Mouse (Mus musculus): ENCODE measurements at regions not wholly inside any gene's neighbourhood (a gene's known extent, or its start where the extent isn't known, plus 50 kb on each side); places are given as distances from the start of the nearest gene placed in this dataset.

GRCm38 (mm10) chr8:31012068-31012467 is 2416.4 kb upstream of the 5930422O12Rik start:
- TF ChIP-seq MAFK (IDR thresholded peaks at IDR 0.05; ENCODE audit: insufficient read depth, low read depth, low read length): no peak
- no peak for TF ChIP-seq HCFC1 (IDR thresholded peaks at IDR 0.05; ENCODE audit: borderline replicate concordance, insufficient read depth, low read length)
- TF ChIP-seq CHD2 (IDR thresholded peaks at IDR 0.05; ENCODE audit: low read depth, low read length): no peak
- no peak for TF ChIP-seq ZNF384 (IDR thresholded peaks at IDR 0.05; ENCODE audit: low read depth, low read length)
- no peak for TF ChIP-seq ZC3H11A (IDR thresholded peaks at IDR 0.05; ENCODE audit: borderline replicate concordance, low read depth, low read length)
- in situ Hi-C loops (cut with MboI; ENCODE audit: low sequenced_read_pairs in 2 of 2, unreplicated experiment in 2 of 2): no loop called here
- no peaks in the 10 kb centered on the region for H3K9me3 ChIP-seq (ENCODE audit: control insufficient read depth, insufficient read depth, low read depth, low read length)
- no peak for DNase-seq (ENCODE audit: low read depth, low spot score)
- no peaks in the 10 kb centered on the region for H3K36me3 ChIP-seq (ENCODE audit: control insufficient read depth, insufficient read depth, low read length, poor library complexity, severe bottlenecking)
- H3K9ac ChIP-seq (ENCODE audit: insufficient read depth, low read depth, low read length, poor library complexity, severe bottlenecking): no peak overlapping the region
- H3K27ac ChIP-seq (ENCODE audit: insufficient read depth, low read depth, low read length, poor library complexity, severe bottlenecking): no peak overlapping the region
- H3K4me3 ChIP-seq (ENCODE audit: insufficient read depth in 1 of 2, low read depth in 1 of 2, low read length in 2 of 2, poor library complexity in 1 of 2, severe bottlenecking in 1 of 2): 0 out of 4 replicates have a peak overlapping the region, but pooled peaks of 1 of the 2 experiments have one; percentile 12
- peaks cover 0 to 6% of the 10 kb centered on the region in 2 experiments; a peak in 2 of 4 replicates for H3K4me1 ChIP-seq (ENCODE audit: control insufficient read depth in 2 of 2, insufficient read depth in 2 of 2, low read length in 2 of 2, poor library complexity in 1 of 2)

- H3K4me3 ChIP-seq (ENCODE audit: insufficient read depth in 1 of 2, low read depth in 1 of 2, low read length in 2 of 2, poor library complexity in 1 of 2, severe bottlenecking in 1 of 2): peak overlapping the region in 1 of 2 experiments; percentile 32; a peak in 2 of 4 replicates
- no peaks in the 10 kb centered on the region for H3K36me3 ChIP-seq (ENCODE audit: control insufficient read depth, insufficient read depth, low read length, poor library complexity, severe bottlenecking)
- in situ Hi-C loops (cut with MboI; ENCODE audit: low sequenced_read_pairs in 2 of 2, unreplicated experiment in 2 of 2): no loop called here
- H3K4me1 ChIP-seq (ENCODE audit: control insufficient read depth in 2 of 2, insufficient read depth in 2 of 2, low read length in 2 of 2, poor library complexity in 1 of 2): no peaks in the 10 kb centered on the region
- H3K9ac ChIP-seq (ENCODE audit: insufficient read depth, low read depth, low read length, poor library complexity, severe bottlenecking): no peak overlapping the region
- no peaks in the 10 kb centered on the region for H3K9me3 ChIP-seq (ENCODE audit: control insufficient read depth, insufficient read depth, low read depth, low read length)
- H3K27ac ChIP-seq (ENCODE audit: insufficient read depth, low read depth, low read length, poor library complexity, severe bottlenecking): no peak overlapping the region
- TF ChIP-seq HCFC1 (IDR thresholded peaks at IDR 0.05; ENCODE audit: borderline replicate concordance, insufficient read depth, low read length) (no peak), CHD2 (IDR thresholded peaks at IDR 0.05; ENCODE audit: low read depth, low read length) (no peak), ZNF384 (IDR thresholded peaks at IDR 0.05; ENCODE audit: low read depth, low read length) (no peak), ZC3H11A (IDR thresholded peaks at IDR 0.05; ENCODE audit: borderline replicate concordance, low read depth, low read length) (no peak), MAFK (IDR thresholded peaks at IDR 0.05; ENCODE audit: insufficient read depth, low read depth, low read length) (no peak)
- DNase-seq (ENCODE audit: low read depth, low spot score): peak; percentile 43
These were observed 2396.6 kb upstream of the 5930422O12Rik start for GRCm38 (mm10) chr8:31031721-31032591.

GRCm38 (mm10) chr8:31033281-31033680 is 2395.2 kb upstream of the 5930422O12Rik start:
- H3K9me3 ChIP-seq (ENCODE audit: control insufficient read depth, insufficient read depth, low read depth, low read length): no peaks in the 10 kb centered on the region
- peak; percentile 66 for DNase-seq (ENCODE audit: low read depth, low spot score)
- no peak overlapping the region for H3K4me3 ChIP-seq (ENCODE audit: insufficient read depth in 1 of 2, low read depth in 1 of 2, low read length in 2 of 2, poor library complexity in 1 of 2, severe bottlenecking in 1 of 2)
- no peak overlapping the region; the same call in 1 of the 2 replicates for H3K9ac ChIP-seq (ENCODE audit: insufficient read depth, low read depth, low read length, poor library complexity, severe bottlenecking)
- no peak overlapping the region for H3K27ac ChIP-seq (ENCODE audit: insufficient read depth, low read depth, low read length, poor library complexity, severe bottlenecking)
- TF ChIP-seq ZC3H11A (IDR thresholded peaks at IDR 0.05; ENCODE audit: borderline replicate concordance, low read depth, low read length): peak; percentile 46; the same call in 1 of the 2 replicates
- no peak for TF ChIP-seq HCFC1 (IDR thresholded peaks at IDR 0.05; ENCODE audit: borderline replicate concordance, insufficient read depth, low read length)
- in situ Hi-C loops (cut with MboI; ENCODE audit: low sequenced_read_pairs in 2 of 2, unreplicated experiment in 2 of 2): no loop called here
- peaks cover 0 to 5% of the 10 kb centered on the region in 2 experiments; a peak in 2 of 4 replicates for H3K4me1 ChIP-seq (ENCODE audit: control insufficient read depth in 2 of 2, insufficient read depth in 2 of 2, low read length in 2 of 2, poor library complexity in 1 of 2)
- H3K36me3 ChIP-seq (ENCODE audit: control insufficient read depth, insufficient read depth, low read length, poor library complexity, severe bottlenecking): no peaks in the 10 kb centered on the region

GRCm38 (mm10) chr8:31036892-31037291 is 2391.6 kb upstream of the 5930422O12Rik start:
- Histone ChIP-seq H3K4me1 (ENCODE audit: control insufficient read depth in 2 of 2, insufficient read depth in 2 of 2, low read length in 2 of 2, poor library complexity in 1 of 2) (peaks cover 0 to 10% of the 10 kb centered on the region in 2 experiments; a peak in 2 of 4 replicates), H3K9me3 (ENCODE audit: control insufficient read depth, insufficient read depth, low read depth, low read length) (no peaks in the 10 kb centered on the region), H3K9ac (ENCODE audit: insufficient read depth, low read depth, low read length, poor library complexity, severe bottlenecking) (no peak overlapping the region), H3K27ac (ENCODE audit: insufficient read depth, low read depth, low read length, poor library complexity, severe bottlenecking) (no peak overlapping the region), H3K36me3 (ENCODE audit: control insufficient read depth, insufficient read depth, low read length, poor library complexity, severe bottlenecking) (no peaks in the 10 kb centered on the region), H3K4me3 (ENCODE audit: insufficient read depth in 1 of 2, low read depth in 1 of 2, low read length in 2 of 2, poor library complexity in 1 of 2, severe bottlenecking in 1 of 2) (no peak overlapping the region)
- in situ Hi-C loops (cut with MboI; ENCODE audit: low sequenced_read_pairs in 2 of 2, unreplicated experiment in 2 of 2): no loop called here
- TF ChIP-seq CHD2 (IDR thresholded peaks at IDR 0.05; ENCODE audit: low read depth, low read length): no peak
- no peak for TF ChIP-seq HCFC1 (IDR thresholded peaks at IDR 0.05; ENCODE audit: borderline replicate concordance, insufficient read depth, low read length)
- TF ChIP-seq ZNF384 (IDR thresholded peaks at IDR 0.05; ENCODE audit: low read depth, low read length): no peak
- no peak for TF ChIP-seq MAFK (IDR thresholded peaks at IDR 0.05; ENCODE audit: insufficient read depth, low read depth, low read length)
- no peak for TF ChIP-seq ZC3H11A (IDR thresholded peaks at IDR 0.05; ENCODE audit: borderline replicate concordance, low read depth, low read length)
- DNase-seq (ENCODE audit: low read depth, low spot score): no peak

Data from ES-E14 (cell line).